ENCODE assay signal across 9 mouse cellular contexts in the genomic region with DNA sequence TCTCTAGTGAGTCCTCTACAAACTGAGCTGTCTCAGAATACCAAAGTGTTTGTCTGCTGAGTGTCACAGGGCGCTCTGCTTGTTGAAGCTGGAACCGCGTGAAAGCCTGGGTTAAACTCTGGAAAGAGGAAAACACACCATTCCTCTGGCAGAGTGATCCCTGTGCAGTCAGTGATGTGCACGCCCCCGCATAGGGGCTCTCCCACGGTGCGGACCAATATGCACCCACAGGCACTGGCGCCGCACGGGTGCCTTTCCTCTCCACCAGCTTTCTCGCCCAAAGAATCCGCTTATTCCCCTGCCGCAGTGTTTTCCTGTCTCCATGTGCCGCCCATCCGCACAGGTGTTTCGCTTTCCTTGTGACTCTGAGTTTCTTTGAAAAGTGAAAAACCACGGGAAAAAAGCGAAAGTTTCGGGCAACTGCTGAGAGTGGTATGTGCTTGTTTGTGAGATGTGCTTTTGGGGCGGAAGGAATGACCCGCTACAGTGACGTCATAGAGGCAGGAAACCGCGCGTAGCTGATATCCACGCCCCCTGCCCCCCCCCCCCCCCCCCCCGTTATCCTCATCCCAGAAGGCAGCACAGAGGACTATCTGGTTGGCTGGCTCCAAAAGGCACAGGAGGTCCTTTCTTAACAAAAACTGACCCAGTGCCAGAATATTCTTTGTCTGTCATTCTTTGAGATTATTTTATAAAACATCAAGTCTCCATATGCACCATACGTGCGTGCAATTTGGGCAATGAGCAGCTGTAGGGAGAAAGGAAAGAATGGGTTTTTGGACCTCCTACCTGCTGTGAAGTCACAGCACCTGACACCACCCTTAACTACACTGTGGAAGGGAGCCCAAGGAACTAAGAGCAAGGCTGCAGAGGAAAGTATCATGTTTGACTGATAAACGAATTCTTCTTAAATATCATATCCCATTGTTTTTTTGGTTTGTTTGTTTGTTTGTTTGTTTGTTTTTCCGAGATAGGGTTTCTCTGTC. TPM values are rescaled to one million over a fixed set of nuclear protein-coding genes. Genes with fewer than 3 reads are reported as not detected.
A peak's percentile ranks its signal among the peaks of the same experiment; 100 is the strongest.
DNase-seq lines count a peak whose midpoint lies in the region; ATAC-seq and TF ChIP-seq lines count a peak whose summit lies in the region.
"Had no signal": no experiment of that assay in that cellular context is flagged by ENCODE, and none has a peak within 500 bp of the region (broad histone marks: within the 10 kb centered on the region; RNA-seq: fewer than 3 reads in every experiment).

No protein-coding gene starts in this region.

- H3K27ac ChIP-seq in embryonic facial prominence, embryonic 15.5 days (replicated peaks), result no peak overlapping the region
- no peak overlapping the region for H3K27ac ChIP-seq in limb, embryonic 14.5 days (replicated peaks; ENCODE audit: low read depth, low read length)
- H3K27ac ChIP-seq in midbrain, embryonic 14.5 days (replicated peaks; ENCODE audit: low read depth, low read length), result no peak overlapping the region

- intact Hi-C loops in heart, postnatal 36 days (cut with DNase I), result no loop called here

- no peak for TF ChIP-seq POLR2A in limb, embryonic 14.5 days (IDR thresholded peaks at IDR 0.05; ENCODE audit: borderline replicate concordance, extremely low read depth, insufficient read depth, insufficient read length)

- 0 out of 2 replicates have a peak, but pooled peaks cover 4% of the 10 kb centered on the region for H3K4me1 ChIP-seq in embryonic facial prominence, embryonic 15.5 days
- peaks cover 5% of the 10 kb centered on the region for H3K4me1 ChIP-seq in limb, embryonic 14.5 days (ENCODE audit: control insufficient read depth, insufficient read depth, low read length)
- 0 out of 2 replicates have a peak, but pooled peaks cover 6% of the 10 kb centered on the region for H3K4me1 ChIP-seq in midbrain, embryonic 14.5 days (ENCODE audit: control insufficient read depth, insufficient read depth, low read length)

- WGBS in embryonic facial prominence, embryonic 15.5 days, result 7% methylated on average over 31 of the region's 31 CpGs
- 8% methylated on average over 30 of the region's 31 CpGs for WGBS in limb, embryonic 14.5 days
- 7% methylated on average over 31 of the region's 31 CpGs for WGBS in midbrain, embryonic 14.5 days

- peak overlapping the region; percentile 28; the same call in 1 of the 2 replicates for H3K9ac ChIP-seq in embryonic facial prominence, embryonic 15.5 days
- H3K9ac ChIP-seq in limb, embryonic 14.5 days (ENCODE audit: low read depth, low read length, severe bottlenecking), result peak overlapping the region; percentile 52
- H3K9ac ChIP-seq in midbrain, embryonic 14.5 days (replicated peaks; ENCODE audit: low read length), result peak overlapping the region; percentile 34; the same call in 1 of the 2 replicates

- H3K27me3 ChIP-seq in embryonic facial prominence, embryonic 15.5 days, result peaks cover 3% of the 10 kb centered on the region; the same call in 1 of the 2 replicates
- H3K27me3 ChIP-seq in limb, embryonic 14.5 days (ENCODE audit: control insufficient read depth, insufficient read depth, low read length), result no peaks in the 10 kb centered on the region
- 0 out of 2 replicates have a peak, but pooled peaks cover 3% of the 10 kb centered on the region for H3K27me3 ChIP-seq in midbrain, embryonic 14.5 days (ENCODE audit: control insufficient read depth, insufficient read depth, low read length)

- H3K9me3 ChIP-seq in embryonic facial prominence, embryonic 15.5 days (replicated peaks), result no peaks in the 10 kb centered on the region
- no peaks in the 10 kb centered on the region for H3K9me3 ChIP-seq in limb, embryonic 14.5 days (ENCODE audit: control insufficient read depth, low read length)
- H3K9me3 ChIP-seq in midbrain, embryonic 14.5 days (ENCODE audit: control insufficient read depth, low read length), result no peaks in the 10 kb centered on the region

- H3K36me3 ChIP-seq in embryonic facial prominence, embryonic 15.5 days, result no peaks in the 10 kb centered on the region
- no peaks in the 10 kb centered on the region for H3K36me3 ChIP-seq in limb, embryonic 14.5 days (ENCODE audit: control insufficient read depth, insufficient read depth, low read length)
- no peaks in the 10 kb centered on the region for H3K36me3 ChIP-seq in midbrain, embryonic 14.5 days (ENCODE audit: control insufficient read depth, insufficient read depth, low read length)

- DNase-seq in frontal cortex, postnatal 10 days (ENCODE audit: low spot score in 2 of 2), result peak; percentile 7 to 11
- no peak for DNase-seq in frontal cortex, postnatal 25 days (ENCODE audit: low spot score in 2 of 2)
- DNase-seq in NIH3T3 (ENCODE audit: low read depth), result peak; percentile 81
- DNase-seq in heart, postnatal 36 days, result peak; percentile 27
- peak; percentile 16 for DNase-seq in limb, embryonic 14.5 days (ENCODE audit: low spot score)
- peak; percentile 64 for DNase-seq in midbrain, embryonic 14.5 days
- peak; percentile 46 for DNase-seq in testis, postnatal 10 days (ENCODE audit: low spot score)

- H3K4me2 ChIP-seq in embryonic facial prominence, embryonic 15.5 days (replicated peaks), result peak overlapping the region; percentile 91
- H3K4me2 ChIP-seq in limb, embryonic 14.5 days (replicated peaks; ENCODE audit: low read depth, low read length, severe bottlenecking), result peak overlapping the region; percentile 82
- peak overlapping the region; percentile 85 for H3K4me2 ChIP-seq in midbrain, embryonic 14.5 days (ENCODE audit: low read length)

- peak overlapping the region; percentile 52 for H3K4me3 ChIP-seq in embryonic facial prominence, embryonic 15.5 days (replicated peaks)
- H3K4me3 ChIP-seq in limb, embryonic 14.5 days (replicated peaks; ENCODE audit: low read length), result peak overlapping the region; percentile 49
- H3K4me3 ChIP-seq in midbrain, embryonic 14.5 days (replicated peaks; ENCODE audit: low read depth, low read length), result peak overlapping the region; percentile 43

- ATAC-seq in embryonic facial prominence, embryonic 15.5 days (ENCODE audit: insufficient number of reproducible peaks, low FRiP score, low TSS enrichment, low read depth), result no peak
- peak; percentile 60; the same call in 1 of the 2 replicates for ATAC-seq in limb, embryonic 14.5 days (ENCODE audit: low FRiP score, low read depth)
- peak; percentile 79 for ATAC-seq in midbrain, embryonic 14.5 days (ENCODE audit: low FRiP score, low TSS enrichment)

RNA-seq across cellular contexts. Expression of a gene that starts 11.8 kb away (rescaled TPM):
- polyA plus RNA-seq in embryonic facial prominence, embryonic 15.5 days (2015; fragmentation: Nextera tagmentation; extraction: Ambion mirVana), result not detected in 2 replicates
- not detected for total RNA-seq in heart, postnatal 36 days (2021)
- not detected in 2 replicates for polyA plus RNA-seq in limb, embryonic 14.5 days (2012; rRNA removed)
- not detected in 2 replicates for polyA plus RNA-seq in limb, embryonic 14.5 days (2014; fragmentation: Nextera tagmentation; extraction: Ambion mirVana)
- polyA plus RNA-seq in midbrain, embryonic 14.5 days (2014; fragmentation: Nextera tagmentation; extraction: Ambion mirVana), result not detected in 2 replicates
- total RNA-seq: adrenal gland, adult 18-20 months had no signal

RNA-seq across cellular contexts. Expression of a gene that starts 18.3 kb away (rescaled TPM):
- polyA plus RNA-seq in embryonic facial prominence, embryonic 15.5 days (2015; fragmentation: Nextera tagmentation; extraction: Ambion mirVana), result not detected in 2 replicates
- total RNA-seq in heart, postnatal 36 days (2021), result not detected
- polyA plus RNA-seq in limb, embryonic 14.5 days (2012; rRNA removed), result not detected in 2 replicates
- not detected in 2 replicates for polyA plus RNA-seq in limb, embryonic 14.5 days (2014; fragmentation: Nextera tagmentation; extraction: Ambion mirVana)
- not detected in 2 replicates for polyA plus RNA-seq in midbrain, embryonic 14.5 days (2014; fragmentation: Nextera tagmentation; extraction: Ambion mirVana)
- total RNA-seq: adrenal gland, adult 18-20 months had no signal

RNA-seq across cellular contexts. Expression of a gene that starts 26.6 kb away (rescaled TPM):
- not detected in 2 replicates for polyA plus RNA-seq in embryonic facial prominence, embryonic 15.5 days (2015; fragmentation: Nextera tagmentation; extraction: Ambion mirVana)
- total RNA-seq in heart, postnatal 36 days (2021), result not detected
- polyA plus RNA-seq in limb, embryonic 14.5 days (2012; rRNA removed), result not detected in 2 replicates
- polyA plus RNA-seq in limb, embryonic 14.5 days (2014; fragmentation: Nextera tagmentation; extraction: Ambion mirVana), result not detected in 2 replicates
- polyA plus RNA-seq in midbrain, embryonic 14.5 days (2014; fragmentation: Nextera tagmentation; extraction: Ambion mirVana), result not detected in 2 replicates
- total RNA-seq: adrenal gland, adult 18-20 months had no signal

RNA-seq across cellular contexts. Expression of a gene that starts 32.9 kb away (rescaled TPM):
- not detected in 2 replicates for polyA plus RNA-seq in embryonic facial prominence, embryonic 15.5 days (2015; fragmentation: Nextera tagmentation; extraction: Ambion mirVana)
- not detected for total RNA-seq in heart, postnatal 36 days (2021)
- not detected in 2 replicates for polyA plus RNA-seq in limb, embryonic 14.5 days (2012; rRNA removed)
- not detected in 2 replicates for polyA plus RNA-seq in limb, embryonic 14.5 days (2014; fragmentation: Nextera tagmentation; extraction: Ambion mirVana)
- not detected in 2 replicates for polyA plus RNA-seq in midbrain, embryonic 14.5 days (2014; fragmentation: Nextera tagmentation; extraction: Ambion mirVana)
- total RNA-seq: adrenal gland, adult 18-20 months had no signal

RNA-seq across cellular contexts. Expression of a gene that starts 41.0 kb away (rescaled TPM):
- not detected in 2 replicates for polyA plus RNA-seq in embryonic facial prominence, embryonic 15.5 days (2015; fragmentation: Nextera tagmentation; extraction: Ambion mirVana)
- not detected for total RNA-seq in heart, postnatal 36 days (2021)
- not detected in 2 replicates for polyA plus RNA-seq in limb, embryonic 14.5 days (2012; rRNA removed)
- not detected in 2 replicates for polyA plus RNA-seq in limb, embryonic 14.5 days (2014; fragmentation: Nextera tagmentation; extraction: Ambion mirVana)
- not detected in 2 replicates for polyA plus RNA-seq in midbrain, embryonic 14.5 days (2014; fragmentation: Nextera tagmentation; extraction: Ambion mirVana)
- total RNA-seq: adrenal gland, adult 18-20 months had no signal

Comparison
In these comparisons a context has a peak if more than half of its experiments do, and no peak if none do; other contexts are left out.
1. DNase-seq: peak in frontal cortex, postnatal 10 days (2 of 2), NIH3T3 (single experiment), heart, postnatal 36 days (2 of 2), limb, embryonic 14.5 days (single experiment), midbrain, embryonic 14.5 days (single experiment) and testis, postnatal 10 days (single experiment); none in frontal cortex, postnatal 25 days (0 of 2).
2. Peak in every context shown above with its lines, with median percentiles within 50 percentile points of each other: H3K4me2 ChIP-seq, H3K4me3 ChIP-seq and H3K9ac ChIP-seq.